Mouse (Mus musculus): ENCODE results near the gene Lgr4. TPM values are rescaled to one million over a fixed set of nuclear protein-coding genes. Genes with fewer than 3 reads are reported as not detected.
"Not testable (repeated sequence)": the region's sequence is repeated elsewhere in the genome, so short reads cannot be mapped to it uniquely, and the experiment has no call there.

Gene Lgr4
- 9.5 and 10.5 TPM in 2 replicates for polyA plus RNA-seq (2015; fragmentation: Nextera tagmentation; extraction: Ambion mirVana)

GRCm38 (mm10) chr2:109917496-109918413 is at the start of gene Lgr4:
Gene Lgr4, plus strand, starts transcription at chr2:109917647.
- H3K27me3 ChIP-seq, result 0 out of 2 replicates have a peak, but pooled peaks cover 4% of the 10 kb centered on the region
- H3K36me3 ChIP-seq, result no peaks in the 10 kb centered on the region
- H3K4me1 ChIP-seq (replicated peaks), result peaks cover 38% of the 10 kb centered on the region
- peak within 1 kb of the TSS; percentile 92 for H3K4me2 ChIP-seq
- H3K27ac ChIP-seq, result peak within 1 kb of the TSS; percentile 95
- ATAC-seq (ENCODE audit: low FRiP score), result peak; percentile 96
- WGBS, result under 1% methylated on average over 83 of the region's 111 CpGs
- H3K4me3 ChIP-seq, result peak within 1 kb of the TSS; percentile 86
- peak within 1 kb of the TSS; percentile 95 for H3K9ac ChIP-seq
- no peaks in the 10 kb centered on the region for H3K9me3 ChIP-seq

- not testable (repeated sequence) for H3K4me3 ChIP-seq; H3K27me3 ChIP-seq; H3K4me1 ChIP-seq (replicated peaks); H3K36me3 ChIP-seq; H3K27ac ChIP-seq; H3K4me2 ChIP-seq; H3K9me3 ChIP-seq; H3K9ac ChIP-seq; ATAC-seq (ENCODE audit: low FRiP score)
- 84% methylated on average over 4 of the region's 4 CpGs for WGBS
These were observed 38.0 kb upstream of the Lgr4 start for GRCm38 (mm10) chr2:109879429-109879828.

GRCm38 (mm10) chr2:109881111-109881510 is 36.3 kb upstream of the Lgr4 start:
- H3K4me2 ChIP-seq, result no peak overlapping the region
- no peak for ATAC-seq (ENCODE audit: low FRiP score)
- H3K9ac ChIP-seq, result no peak overlapping the region
- no peak overlapping the region for H3K27ac ChIP-seq
- H3K36me3 ChIP-seq, result no peaks in the 10 kb centered on the region
- H3K4me1 ChIP-seq (replicated peaks), result no peaks in the 10 kb centered on the region
- 0 out of 2 replicates have a peak, but pooled peaks cover 4% of the 10 kb centered on the region for H3K27me3 ChIP-seq
- H3K4me3 ChIP-seq, result no peak overlapping the region
- WGBS, result 67% methylated on average over 2 of the region's 2 CpGs
- no peaks in the 10 kb centered on the region for H3K9me3 ChIP-seq

- Histone ChIP-seq H3K27ac (no peak overlapping the region), H3K9ac (no peak overlapping the region), H3K27me3 (0 out of 2 replicates have a peak, but pooled peaks cover 4% of the 10 kb centered on the region), H3K36me3 (no peaks in the 10 kb centered on the region), H3K4me3 (no peak overlapping the region), H3K4me2 (no peak overlapping the region), H3K4me1 (replicated peaks) (no peaks in the 10 kb centered on the region), H3K9me3 (no peaks in the 10 kb centered on the region)
- WGBS, result 76% methylated on average over 1 of the region's 1 CpGs
- no peak for ATAC-seq (ENCODE audit: low FRiP score)
These were observed 35.8 kb upstream of the Lgr4 start for GRCm38 (mm10) chr2:109881625-109882024.

- WGBS, result 83% methylated on average over 4 of the region's 4 CpGs
- ATAC-seq (ENCODE audit: low FRiP score), result no peak
These were observed 33.3 kb upstream of the Lgr4 start for GRCm38 (mm10) chr2:109884106-109884505.

GRCm38 (mm10) chr2:109884507-109884906 is 32.9 kb upstream of the Lgr4 start:
- Histone ChIP-seq H3K9ac (no peak overlapping the region), H3K9me3 (no peaks in the 10 kb centered on the region), H3K4me3 (no peak overlapping the region), H3K27ac (no peak overlapping the region), H3K27me3 (0 out of 2 replicates have a peak, but pooled peaks cover 4% of the 10 kb centered on the region), H3K4me1 (replicated peaks) (no peaks in the 10 kb centered on the region), H3K4me2 (no peak overlapping the region), H3K36me3 (no peaks in the 10 kb centered on the region)
- no peak for ATAC-seq (ENCODE audit: low FRiP score)
- 70% methylated on average over 4 of the region's 4 CpGs for WGBS

More at GRCm38 (mm10) chr2:109884106-109884505, 33.3 kb upstream of the Lgr4 start:
- Histone ChIP-seq H3K4me2 (no peak overlapping the region), H3K9me3 (no peaks in the 10 kb centered on the region), H3K36me3 (no peaks in the 10 kb centered on the region), H3K27me3 (0 out of 2 replicates have a peak, but pooled peaks cover 4% of the 10 kb centered on the region), H3K27ac (no peak overlapping the region), H3K9ac (no peak overlapping the region), H3K4me3 (no peak overlapping the region), H3K4me1 (replicated peaks) (no peaks in the 10 kb centered on the region)

- 38% methylated on average over 4 of the region's 4 CpGs for WGBS
- peaks cover 10% of the 10 kb centered on the region for H3K36me3 ChIP-seq
- peak overlapping the region; percentile 98 for H3K9ac ChIP-seq
- ATAC-seq (ENCODE audit: low FRiP score), result no peak
- peak overlapping the region; percentile 77 for H3K4me2 ChIP-seq
- H3K9me3 ChIP-seq, result no peaks in the 10 kb centered on the region
- peaks cover 21% of the 10 kb centered on the region for H3K4me1 ChIP-seq (replicated peaks)
- no peaks in the 10 kb centered on the region for H3K27me3 ChIP-seq
- H3K27ac ChIP-seq, result peak overlapping the region; percentile 95; the same call in 1 of the 2 replicates
- H3K4me3 ChIP-seq, result peak overlapping the region; percentile 97
These were observed 27.4 kb upstream of the Lgr4 start for GRCm38 (mm10) chr2:109890068-109890467.

GRCm38 (mm10) chr2:109890597-109890996 is 26.9 kb upstream of the Lgr4 start, which contains the start of gene Lin7c:
Gene Lin7c, plus strand, starts transcription at chr2:109890853.
- Histone ChIP-seq H3K9me3 (no peaks in the 10 kb centered on the region), H3K4me2 (peak within 1 kb of the TSS; percentile 77), H3K27ac (peak within 1 kb of the TSS; percentile 95), H3K4me3 (peak within 1 kb of the TSS; percentile 97), H3K27me3 (no peaks in the 10 kb centered on the region), H3K9ac (peak within 1 kb of the TSS; percentile 98), H3K4me1 (replicated peaks) (peaks cover 21% of the 10 kb centered on the region), H3K36me3 (peaks cover 16% of the 10 kb centered on the region)
- under 1% methylated on average over 42 of the region's 42 CpGs for WGBS
- ATAC-seq (ENCODE audit: low FRiP score), result peak; percentile 100

- H3K9ac ChIP-seq, result peak overlapping the region; percentile 98
- H3K9me3 ChIP-seq, result no peaks in the 10 kb centered on the region
- H3K4me2 ChIP-seq, result peak overlapping the region; percentile 77
- peaks cover 20% of the 10 kb centered on the region for H3K36me3 ChIP-seq
- no peaks in the 10 kb centered on the region for H3K27me3 ChIP-seq
- H3K27ac ChIP-seq, result peak overlapping the region; percentile 95
- WGBS, result under 1% methylated on average over 33 of the region's 34 CpGs
- H3K4me1 ChIP-seq (replicated peaks), result peaks cover 21% of the 10 kb centered on the region
- ATAC-seq (ENCODE audit: low FRiP score), result peak; percentile 93
- H3K4me3 ChIP-seq, result peak overlapping the region; percentile 97
These were observed 26.4 kb upstream of the Lgr4 start for GRCm38 (mm10) chr2:109891031-109891430.

GRCm38 (mm10) chr2:109891471-109891870 is 26.0 kb upstream of the Lgr4 start:
- peaks cover 21% of the 10 kb centered on the region for H3K4me1 ChIP-seq (replicated peaks)
- peak overlapping the region; percentile 77 for H3K4me2 ChIP-seq
- H3K36me3 ChIP-seq, result peaks cover 24% of the 10 kb centered on the region
- peak overlapping the region; percentile 97 for H3K4me3 ChIP-seq
- peak overlapping the region; percentile 98 for H3K9ac ChIP-seq
- H3K27me3 ChIP-seq, result no peaks in the 10 kb centered on the region
- WGBS, result 21% methylated on average over 4 of the region's 4 CpGs
- no peaks in the 10 kb centered on the region for H3K9me3 ChIP-seq
- ATAC-seq (ENCODE audit: low FRiP score), result no peak
- H3K27ac ChIP-seq, result peak overlapping the region; percentile 95

GRCm38 (mm10) chr2:109896311-109896710 is 21.1 kb upstream of the Lgr4 start:
- Histone ChIP-seq H3K27ac (no peak overlapping the region), H3K4me3 (no peak overlapping the region), H3K9ac (no peak overlapping the region), H3K36me3 (peaks cover 58% of the 10 kb centered on the region), H3K4me2 (no peak overlapping the region), H3K4me1 (replicated peaks) (peaks cover 21% of the 10 kb centered on the region), H3K27me3 (no peaks in the 10 kb centered on the region), H3K9me3 (no peaks in the 10 kb centered on the region)
- 87% methylated on average over 7 of the region's 7 CpGs for WGBS
- ATAC-seq (ENCODE audit: low FRiP score), result no peak

- ATAC-seq (ENCODE audit: low FRiP score), result 0 out of 2 replicates have a peak, but pooled peaks have one; percentile 25
- Histone ChIP-seq H3K9me3 (no peaks in the 10 kb centered on the region), H3K4me2 (no peak overlapping the region), H3K9ac (no peak overlapping the region), H3K36me3 (peaks cover 35% of the 10 kb centered on the region), H3K27me3 (no peaks in the 10 kb centered on the region), H3K4me1 (replicated peaks) (no peaks in the 10 kb centered on the region), H3K4me3 (no peak overlapping the region), H3K27ac (no peak overlapping the region)
- WGBS, result 80% methylated on average over 7 of the region's 7 CpGs
These were observed 14.6 kb upstream of the Lgr4 start for GRCm38 (mm10) chr2:109902869-109903268.

Measured in hindbrain, embryonic 13.5 days (tissue).